Mouse (Mus musculus) CH12.LX (cell line): ENCODE measurements around the gene Entpd1.

Experiments used
- CHD2 ChIP-seq: IDR thresholded peaks from 2 replicates; pipeline ENCODE4 v1.6.1; 2011; ENCODE audit warnings: low read length, improper control_type of control experiment
- CTCF ChIP-seq, 2 experiments: IDR thresholded peaks in 1 of 2; conservative IDR thresholded peaks in 1 of 2; 2 replicates each; pipeline ENCODE4 v1.5.1; 2011 to 2012; ENCODE audit warnings: low read depth in 2 of 2, low read length in 2 of 2, improper control_type of control experiment in 1 of 2, inconsistent platforms in 1 of 2, mild to moderate bottlenecking in 1 of 2, moderate library complexity in 1 of 2
- E2F4 ChIP-seq: IDR thresholded peaks from 2 replicates; pipeline ENCODE4 v1.6.1; 2011; ENCODE audit warnings: low read depth, low read length, improper control_type of control experiment; ENCODE audit not compliant: insufficient replicate concordance
- EP300 ChIP-seq: IDR thresholded peaks from 2 replicates; pipeline ENCODE4 v1.6.1; 2011; ENCODE audit warnings: low read length, improper control_type of control experiment
- ETS1 ChIP-seq: conservative IDR thresholded peaks from 2 replicates; pipeline ENCODE4 v1.6.1; 2012; ENCODE audit warnings: low read depth, mild to moderate bottlenecking, inconsistent platforms, low read length, improper control_type of control experiment, moderate library complexity
- HCFC1 ChIP-seq: IDR thresholded peaks from 2 replicates; pipeline ENCODE4 v1.6.1; 2012; ENCODE audit warnings: low read depth, mild to moderate bottlenecking, inconsistent platforms, low read length, improper control_type of control experiment
- IRF4 ChIP-seq: IDR thresholded peaks from 2 replicates; pipeline ENCODE4 v1.6.1; 2014; ENCODE audit warnings: low read depth, mild to moderate bottlenecking, inconsistent platforms, low read length, improper control_type of control experiment
- MAZ ChIP-seq: IDR thresholded peaks from 2 replicates; pipeline ENCODE4 v1.6.1; 2012; ENCODE audit warnings: low read depth, mild to moderate bottlenecking, inconsistent platforms, low read length, improper control_type of control experiment, moderate library complexity
- MYC ChIP-seq: IDR thresholded peaks from 2 replicates; pipeline ENCODE4 v1.6.1; 2011; ENCODE audit warnings: low read depth, mild to moderate bottlenecking, improper control_type of control experiment, low read length
- PAX5 ChIP-seq: IDR thresholded peaks from 2 replicates; pipeline ENCODE4 v1.6.1; 2012; ENCODE audit warnings: low read length, inconsistent platforms, mixed read lengths
- POLR2A ChIP-seq: IDR thresholded peaks from 2 replicates; pipeline ENCODE4 v1.6.1; 2011; ENCODE audit warnings: low read depth, mild to moderate bottlenecking, improper control_type of control experiment, low read length
- SMC3 ChIP-seq: IDR thresholded peaks from 2 replicates; pipeline ENCODE4 v1.6.1; 2011; ENCODE audit warnings: low read depth, low read length, improper control_type of control experiment
- USF1 ChIP-seq: IDR thresholded peaks from 2 replicates; pipeline ENCODE4 v1.6.1; 2014; ENCODE audit warnings: low read depth, mild to moderate bottlenecking, inconsistent platforms, low read length, improper control_type of control experiment
- ZNF384 ChIP-seq: IDR thresholded peaks from 2 replicates; pipeline ENCODE4 v1.6.1; 2012; ENCODE audit warnings: low read depth, low read length, improper control_type of control experiment, inconsistent platforms

DNA sequence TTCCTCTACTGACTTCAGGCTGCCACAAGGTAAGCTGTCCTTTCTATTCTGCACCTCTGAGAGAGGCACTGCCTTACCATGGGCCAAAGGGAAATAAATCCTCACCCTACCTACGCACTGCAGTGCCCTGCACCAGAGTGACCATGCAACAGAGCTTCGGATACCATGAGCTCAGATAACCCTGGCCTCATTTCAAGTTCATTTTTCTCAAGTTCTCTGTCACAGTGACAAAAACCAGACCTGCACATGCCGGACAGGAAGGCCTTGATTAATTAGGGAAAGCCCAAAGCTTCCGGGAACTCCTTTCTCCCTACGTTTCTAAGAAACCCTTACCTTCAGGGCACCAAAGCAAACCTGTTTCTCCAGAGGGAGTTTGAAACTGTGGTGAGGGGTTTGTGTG is 30.5 kb upstream of the Entpd1 start:
- TF ChIP-seq IRF4 (no peak), POLR2A (no peak), EP300 (no peak), SMC3 (no peak), E2F4 (no peak), USF1 (no peak), CHD2 (no peak), CTCF (conservative IDR thresholded peaks at IDR 0.05 in 1 of 2, IDR thresholded peaks at IDR 0.05 in 1 of 2; ENCODE audit: low read depth in 2 of 2, low read length in 2 of 2) (no peak), HCFC1 (no peak), PAX5 (no peak), MAZ (no peak), ETS1 (no peak), ZNF384 (no peak), MYC (no peak)
